Mouse (Mus musculus): ENCODE measurements around the gene Bsx.

DNA sequence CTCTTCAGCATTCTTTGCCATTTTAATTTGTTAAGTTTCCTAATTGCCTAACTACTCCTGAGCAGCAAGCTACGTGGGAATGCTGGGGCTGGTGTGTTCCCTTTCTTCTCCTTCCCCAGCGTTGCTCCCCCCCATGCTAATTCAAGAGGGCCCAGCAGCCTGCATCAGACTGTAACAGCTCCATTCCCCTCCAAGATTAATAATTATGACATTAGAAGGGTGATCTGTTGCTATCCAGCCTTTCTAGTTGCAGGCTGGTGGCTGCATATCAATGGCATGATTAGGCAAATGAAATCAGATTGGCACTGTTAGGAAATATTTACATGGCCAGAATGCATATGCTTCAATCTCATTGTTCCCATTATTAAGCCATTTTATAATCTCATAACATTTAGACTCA, 22.4 kb upstream of the Bsx start:
- no peak for TF ChIP-seq CTCF (IDR thresholded peaks at IDR 0.05)
- TF ChIP-seq EP300 (IDR thresholded peaks at IDR 0.05) = no peak
